Mouse (Mus musculus) left cerebral cortex, postnatal 10 days (tissue): Measurements from ENCODE around the gene Tdgf1. TPM values are rescaled to one million over a fixed set of nuclear protein-coding genes. Genes with fewer than 3 reads are reported as not detected.

Source experiments
- DNase-seq, 2 experiments: peaks; one replicate each; pipeline ENCODE4 v3.0.0; 2021 to 2022; ENCODE audit warnings: low spot score in 2 of 2, mixed read lengths in 1 of 2; ENCODE audit errors: extremely low spot score in 1 of 2
- intact Hi-C: fragments of 180-260 bp; cut with DNase I; formaldehyde crosslinking; loops from one replicate; pipeline ENCODE4 v1.15.1; 2025
- total RNA-seq, 2 experiments: library from RNA; stranded (reverse); gene quantifications; 2 replicates each; pipeline ENCODE4 v1.2.3; 2021

Gene Tdgf1
- total RNA-seq, 2 experiments from 2014 or later = 0.39 TPM; not detected in 1

- no peak for DNase-seq
- intact Hi-C loops = no loop called here
Measured at GRCm38 (mm10) chr9:110931573-110931972, 14.4 kb downstream of the Tdgf1 start.

GRCm38 (mm10) chr9:110922759-110923158 is 23.2 kb downstream of the Tdgf1 start:
- DNase-seq = peak; percentile 55 to 86
- intact Hi-C loops = no loop called here

- intact Hi-C loops = no loop called here
- DNase-seq = no peak
Measured at GRCm38 (mm10) chr9:110920665-110921419, 25.1 kb downstream of the Tdgf1 start.

GRCm38 (mm10) chr9:110916786-110917185 is 29.2 kb downstream of the Tdgf1 start, which contains the start of gene Fam240a:
TSS of gene Fam240a (minus strand) at chr9:110916861.
- intact Hi-C loops = no loop called here

GRCm38 (mm10) chr9:110915466-110915865 is 30.5 kb downstream of the Tdgf1 start:
- intact Hi-C loops = no loop called here
- DNase-seq = no peak

More at GRCm38 (mm10) chr9:110916786-110917185, 29.2 kb downstream of the Tdgf1 start, which contains the start of gene Fam240a:
- no peak for DNase-seq

GRCm38 (mm10) chr9:110914631-110915236 is 31.2 kb downstream of the Tdgf1 start:
- no peak for DNase-seq
- intact Hi-C loops = no loop called here

- no peak for DNase-seq
- intact Hi-C loops = no loop called here
Measured at GRCm38 (mm10) chr9:110909371-110909967, 36.5 kb downstream of the Tdgf1 start.

- DNase-seq = no peak
- intact Hi-C loops = no loop called here
Measured at GRCm38 (mm10) chr9:110908631-110909016, 37.3 kb downstream of the Tdgf1 start.

GRCm38 (mm10) chr9:110907838-110908630 is 37.9 kb downstream of the Tdgf1 start:
- intact Hi-C loops = no loop called here
- no peak for DNase-seq

- intact Hi-C loops = no loop called here
- DNase-seq = no peak
Measured at GRCm38 (mm10) chr9:110907201-110907837, 38.6 kb downstream of the Tdgf1 start.

GRCm38 (mm10) chr9:110902271-110902670 is 43.7 kb downstream of the Tdgf1 start:
- DNase-seq = peak in 1 of 2 experiments; percentile 12
- intact Hi-C loops = no loop called here

- DNase-seq = no peak
- intact Hi-C loops = no loop called here
Measured at GRCm38 (mm10) chr9:110901204-110901603, 44.8 kb downstream of the Tdgf1 start.

- no peak for DNase-seq
- intact Hi-C loops = no loop called here
Measured at GRCm38 (mm10) chr9:110899451-110900008, 46.4 kb downstream of the Tdgf1 start.

GRCm38 (mm10) chr9:110896595-110896994 is 49.4 kb downstream of the Tdgf1 start:
- no peak for DNase-seq
- intact Hi-C loops = no loop called here

GRCm38 (mm10) chr9:110895994-110896393 is 50.0 kb downstream of the Tdgf1 start:
- intact Hi-C loops = no loop called here

GRCm38 (mm10) chr9:110895507-110895906 is 50.5 kb downstream of the Tdgf1 start:
- DNase-seq = no peak
- intact Hi-C loops = no loop called here

More at GRCm38 (mm10) chr9:110895994-110896393, 50.0 kb downstream of the Tdgf1 start:
- DNase-seq = no peak

GRCm38 (mm10) chr9:110893429-110893828 is 52.5 kb downstream of the Tdgf1 start:
- DNase-seq = peak in 1 of 2 experiments; percentile 30
- intact Hi-C loops = no loop called here

- intact Hi-C loops = no loop called here
- no peak for DNase-seq
Measured at GRCm38 (mm10) chr9:110892552-110892951, 53.4 kb downstream of the Tdgf1 start.
